Mouse (Mus musculus) telencephalon, adult 2 months (tissue): ENCODE results near the gene Casc3.

Experiments
- DNase-seq: peaks from one replicate; pipeline ENCODE4 v3.0.0-alpha.2; 2011; ENCODE audit warnings: low read depth, low spot score

Casc3 gene

DNA sequence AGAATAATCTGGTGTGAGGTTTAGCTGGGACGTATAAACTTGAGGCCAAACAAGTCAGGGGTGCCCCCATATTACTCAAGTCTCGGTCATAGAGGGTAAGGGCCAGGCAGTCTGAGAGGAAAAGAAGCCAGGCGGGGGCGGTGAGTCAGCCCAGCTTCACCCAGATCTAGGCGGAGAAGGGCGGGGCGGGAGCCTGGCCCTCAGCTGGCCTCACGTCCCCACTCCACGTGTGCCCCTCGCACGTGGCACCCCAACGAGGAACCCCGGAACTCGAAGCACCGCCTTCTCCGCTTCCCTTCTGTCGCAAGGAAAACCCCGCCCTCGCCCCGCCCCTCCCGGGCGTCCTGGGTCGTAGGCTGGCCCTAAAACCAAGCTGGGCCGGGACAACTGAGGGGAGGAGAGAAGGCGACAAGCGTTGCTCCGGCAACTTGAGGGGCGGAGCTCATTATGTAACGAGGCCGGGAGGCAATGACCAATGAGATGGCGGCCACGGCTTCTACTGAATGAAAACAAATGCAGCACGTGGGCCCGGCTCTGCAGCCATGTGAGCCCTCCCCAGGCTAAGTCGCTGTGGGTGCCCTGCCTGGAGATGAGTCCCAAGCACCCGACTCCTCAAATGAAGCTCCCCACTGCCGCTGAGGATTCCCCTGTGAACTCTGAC lies 30.9 kb upstream of the Casc3 start:
- peak; percentile 99 for DNase-seq

DNA sequence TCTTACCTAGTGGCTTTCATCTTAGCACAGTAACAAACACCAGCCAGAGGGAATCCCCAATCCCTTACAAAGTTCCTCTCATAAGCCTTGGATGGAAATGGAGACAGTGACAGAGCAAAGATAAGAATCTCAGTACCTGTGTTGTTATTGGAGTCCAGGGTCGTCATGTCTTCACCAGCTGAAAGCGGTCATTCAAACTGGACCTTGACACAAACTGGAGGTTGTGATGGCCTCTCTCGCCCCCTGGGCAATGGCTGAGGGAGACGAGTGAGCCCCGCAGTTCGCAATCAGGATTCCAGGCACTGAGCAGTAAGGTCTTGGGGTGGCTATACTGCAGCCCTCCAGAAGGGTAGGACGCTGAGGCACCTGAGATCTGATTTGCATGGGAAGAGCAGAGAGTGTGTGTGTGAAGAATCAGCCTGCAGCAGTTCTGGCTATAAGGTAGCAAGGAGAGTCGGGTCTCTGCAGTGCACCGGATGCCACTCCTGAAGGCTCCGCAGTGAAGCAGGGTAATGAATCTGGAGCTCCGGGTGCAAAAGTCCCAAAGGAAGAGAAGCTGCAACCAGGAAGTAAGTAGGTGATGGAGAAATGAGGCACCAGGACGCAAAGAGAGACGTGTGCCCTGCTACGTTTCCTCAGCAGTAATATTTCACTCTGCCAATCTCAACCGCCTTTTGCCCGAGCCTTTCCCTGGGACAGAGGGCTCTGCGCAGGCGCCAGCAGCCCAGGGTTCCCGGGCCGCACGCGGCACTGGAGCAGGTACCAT lies 29.9 kb upstream of the Casc3 start, which contains the start of gene Nr1d1:
Gene Nr1d1, minus strand, starts transcription at position 752 of the 766 bp plus-strand sequence.
- no peak for DNase-seq

DNA sequence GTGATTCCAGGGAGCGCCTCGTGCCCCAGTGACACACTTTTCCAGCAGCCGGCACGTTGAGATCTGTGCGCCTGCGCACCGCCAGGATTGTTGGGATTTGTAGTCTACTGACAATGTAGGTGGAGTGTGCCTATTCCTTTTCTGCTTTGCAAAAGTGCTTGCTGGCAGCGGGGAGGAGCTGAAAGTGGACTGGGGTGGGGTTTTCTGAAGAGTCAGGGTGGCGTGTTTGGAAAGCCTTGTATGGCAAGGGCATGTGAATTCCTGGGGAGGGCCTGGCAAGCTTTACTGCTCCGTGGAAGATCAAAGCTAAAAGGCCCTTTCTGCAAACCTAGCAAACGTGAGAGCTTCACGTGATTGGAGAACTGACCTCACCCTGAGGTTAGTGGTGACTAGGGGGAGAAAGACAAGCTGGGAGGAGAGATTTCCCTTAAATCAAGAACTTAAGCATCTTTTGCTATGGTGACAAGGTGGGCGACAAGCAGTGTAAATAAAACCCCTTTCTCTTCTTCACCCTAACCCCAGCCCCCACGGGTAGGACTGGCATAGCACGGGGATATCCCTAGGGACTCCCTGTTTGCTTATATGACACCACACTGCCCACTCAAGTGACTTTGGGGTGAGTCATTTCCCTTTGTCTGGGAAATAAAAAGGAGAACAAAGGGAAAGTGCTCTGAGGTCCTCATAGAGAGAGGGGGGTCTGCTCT lies 29.2 kb upstream of the Casc3 start:
- DNase-seq: peak; percentile 97

DNA sequence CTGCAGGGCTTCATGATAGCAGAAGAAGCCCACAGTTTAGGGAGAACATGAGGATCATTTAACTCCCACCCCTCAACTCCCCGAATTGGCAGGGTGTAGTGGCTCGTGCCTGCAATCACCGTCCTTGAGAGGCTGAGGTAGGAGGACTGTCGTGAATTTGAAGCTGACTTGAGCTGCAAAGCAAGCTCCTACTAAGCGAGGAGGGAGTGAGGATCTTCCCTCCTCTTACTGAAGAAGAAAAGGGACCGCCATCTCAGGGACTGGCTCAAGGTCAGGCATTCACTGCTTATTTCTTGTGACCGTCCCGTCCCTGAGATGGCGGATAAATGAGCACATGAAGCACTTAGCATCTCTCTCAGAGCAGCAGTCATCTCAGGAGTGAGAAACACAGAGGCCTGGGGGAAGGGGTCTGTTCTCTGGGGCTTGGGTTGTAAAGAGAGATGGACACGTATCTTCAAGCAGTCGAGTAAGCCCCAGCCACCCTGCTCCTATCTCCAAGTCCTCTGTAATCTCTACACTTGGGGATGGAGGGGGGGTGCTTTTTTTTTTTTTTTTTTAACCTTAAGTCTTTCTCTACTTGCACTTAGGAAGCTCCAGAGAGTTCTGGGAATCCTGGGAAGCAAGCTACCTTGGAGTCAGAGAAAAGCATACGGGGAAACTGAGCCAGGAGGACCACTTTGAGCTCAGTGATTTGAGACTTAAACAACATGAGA lies 28.5 kb upstream of the Casc3 start:
- no peak for DNase-seq

DNA sequence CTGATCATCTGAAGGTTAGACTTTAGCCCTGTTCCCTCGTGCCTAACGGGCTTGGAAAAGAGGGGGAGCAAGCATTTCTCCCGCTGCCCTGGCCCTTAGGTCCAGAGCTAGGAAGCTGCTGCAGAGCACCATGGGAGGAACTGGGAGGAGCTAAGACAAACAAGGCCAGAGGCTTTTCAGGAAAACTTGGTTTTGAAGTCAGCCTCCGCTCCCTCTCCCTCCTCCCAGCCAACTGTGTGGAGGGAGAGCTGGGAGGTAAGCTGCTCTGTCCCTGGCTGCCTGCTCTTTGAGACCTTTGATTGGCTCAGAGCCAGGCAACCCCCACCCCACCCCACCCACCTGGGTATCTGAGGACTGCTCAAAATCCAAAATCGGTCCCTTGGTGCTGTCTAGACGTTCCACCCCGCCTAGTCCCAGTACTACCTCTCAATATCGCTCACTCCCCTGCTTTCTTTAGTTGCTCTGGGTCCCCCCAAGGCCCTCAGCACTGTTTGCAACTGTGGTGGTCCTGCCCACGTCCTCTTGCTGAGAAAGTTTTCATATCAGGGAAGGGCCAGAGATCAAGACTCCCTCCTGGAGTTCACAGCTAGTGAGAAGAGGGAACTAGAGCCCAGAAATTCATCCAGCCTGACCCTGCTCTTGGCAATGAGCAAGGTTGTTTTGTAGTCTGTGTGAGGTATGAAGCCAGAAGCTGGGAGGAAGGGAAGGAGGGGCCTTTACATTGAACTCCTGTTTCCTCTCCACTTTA lies 27.7 kb upstream of the Casc3 start:
- DNase-seq: no peak

DNA sequence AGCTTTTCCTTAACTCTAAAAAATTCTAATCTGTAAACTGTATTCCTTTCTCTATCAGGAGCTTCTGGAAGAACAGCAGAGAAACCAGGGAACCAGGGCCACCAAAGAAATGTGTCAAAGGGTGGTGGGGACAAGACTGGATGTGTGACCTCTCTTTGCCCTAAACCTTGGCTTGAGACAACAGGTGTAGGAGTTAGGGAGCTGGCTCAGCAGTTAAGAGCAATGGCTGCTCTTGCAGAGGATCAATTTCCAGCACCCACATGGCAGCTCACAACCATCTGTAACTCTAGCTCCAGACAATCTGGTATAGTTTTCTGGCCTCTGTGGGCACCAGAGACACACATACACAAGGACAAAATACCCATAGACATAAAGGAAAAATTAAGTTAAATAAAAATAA lies 26.8 kb upstream of the Casc3 start:
- DNase-seq: no peak

DNA sequence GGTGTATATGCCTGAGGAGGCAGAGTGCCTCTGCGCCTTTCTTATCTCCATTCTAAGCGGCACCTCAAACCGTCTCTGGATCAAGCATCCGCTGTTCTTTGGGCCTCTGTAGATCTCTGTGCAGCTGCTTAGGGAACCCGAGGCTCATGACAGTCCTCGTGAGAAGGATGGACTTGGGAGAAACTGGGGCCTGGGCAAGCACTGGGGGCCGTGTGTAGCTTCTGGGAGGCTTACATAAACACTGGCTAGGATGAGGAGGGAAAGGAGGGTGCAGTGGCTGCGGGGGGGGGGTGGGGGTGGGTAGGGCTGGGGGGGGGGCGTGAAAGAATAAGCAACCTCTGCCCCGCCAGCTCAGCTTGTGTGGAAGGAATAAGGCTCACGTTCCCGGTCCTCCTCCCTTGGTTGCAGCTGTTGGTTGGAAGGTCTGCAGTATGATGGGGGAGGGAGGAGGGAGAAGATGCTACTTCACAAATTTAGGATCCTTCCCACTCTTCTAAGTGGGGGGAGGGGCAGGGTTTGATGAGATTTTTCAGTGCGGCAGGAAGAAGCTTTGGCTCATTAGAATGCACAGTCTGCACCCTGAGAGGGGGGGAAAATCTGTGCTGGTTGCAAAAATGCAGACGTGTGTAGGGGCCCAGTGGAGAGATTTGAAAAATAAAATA lies 22.7 kb upstream of the Casc3 start:
- peak; percentile 95 for DNase-seq

DNA sequence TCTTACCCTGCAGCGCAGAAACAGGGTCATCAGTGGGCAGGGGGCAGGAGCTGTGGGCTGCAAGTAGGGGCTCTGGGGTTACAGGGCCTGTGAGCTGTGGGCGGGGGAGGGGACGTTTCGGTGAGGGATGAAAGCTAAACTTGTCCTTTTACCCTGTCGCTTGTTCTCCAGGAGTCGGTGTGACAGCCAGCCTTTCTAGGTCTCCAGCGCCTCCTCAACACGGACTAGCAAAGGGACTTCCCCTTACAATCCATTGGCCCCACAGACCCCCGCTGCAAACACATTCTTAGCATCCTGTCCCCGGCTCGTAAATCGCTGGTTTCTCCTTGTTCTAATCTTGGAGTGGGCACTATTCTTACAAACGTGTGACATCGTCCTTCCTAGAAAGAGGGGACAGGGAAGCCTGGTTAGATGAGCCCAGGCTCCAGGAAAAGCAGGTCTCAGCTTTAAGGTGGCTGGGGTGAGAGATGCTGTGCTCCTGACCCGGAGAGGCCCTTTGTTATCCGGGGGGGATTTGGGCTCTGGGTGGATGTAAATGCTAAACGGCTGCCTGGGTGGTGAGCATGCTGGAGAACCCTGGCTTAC lies 22.0 kb upstream of the Casc3 start:
- no peak for DNase-seq

DNA sequence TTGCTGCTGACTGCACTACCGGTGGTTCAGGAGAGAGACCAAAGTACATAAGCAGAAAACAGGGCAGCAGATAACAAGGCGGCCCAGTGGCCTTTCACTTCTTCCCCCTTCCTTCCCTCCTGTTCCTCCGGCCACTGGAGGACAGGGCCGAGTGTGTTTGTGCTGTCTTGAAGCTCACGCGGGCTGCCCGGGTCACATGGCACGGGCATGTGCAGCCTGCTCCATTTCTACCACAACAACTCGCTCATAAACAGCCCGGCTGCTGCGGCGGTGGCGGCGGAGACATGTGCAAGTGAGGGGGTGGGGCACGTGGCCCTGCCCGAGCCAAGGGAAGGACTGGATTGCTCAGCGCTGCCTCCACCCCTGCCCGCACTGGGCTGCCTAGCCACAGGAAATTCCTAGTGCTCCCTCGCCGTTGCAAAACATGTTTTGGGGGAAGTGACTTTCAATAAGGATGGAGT lies 21.4 kb upstream of the Casc3 start:
- DNase-seq: peak; percentile 96

DNA sequence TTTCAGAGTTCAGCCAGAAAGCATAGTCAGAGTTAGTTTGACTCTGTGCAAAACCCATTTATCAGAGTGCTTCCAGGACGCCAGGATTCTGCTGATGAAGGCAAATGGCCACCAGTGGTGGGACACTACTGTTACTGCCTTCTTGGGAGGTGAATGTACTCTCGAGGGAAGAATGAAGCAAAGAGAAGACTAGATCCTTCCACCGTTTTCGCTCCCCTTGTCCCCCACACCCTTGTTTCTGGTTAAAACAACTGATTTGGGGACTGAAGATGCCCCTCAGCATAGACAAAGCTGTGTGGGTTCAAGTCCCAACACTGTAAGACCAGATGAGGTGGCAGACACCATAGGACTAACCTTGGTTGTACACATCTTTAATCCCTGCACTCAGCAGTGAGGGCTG lies 20.6 kb upstream of the Casc3 start:
- no peak for DNase-seq

DNA sequence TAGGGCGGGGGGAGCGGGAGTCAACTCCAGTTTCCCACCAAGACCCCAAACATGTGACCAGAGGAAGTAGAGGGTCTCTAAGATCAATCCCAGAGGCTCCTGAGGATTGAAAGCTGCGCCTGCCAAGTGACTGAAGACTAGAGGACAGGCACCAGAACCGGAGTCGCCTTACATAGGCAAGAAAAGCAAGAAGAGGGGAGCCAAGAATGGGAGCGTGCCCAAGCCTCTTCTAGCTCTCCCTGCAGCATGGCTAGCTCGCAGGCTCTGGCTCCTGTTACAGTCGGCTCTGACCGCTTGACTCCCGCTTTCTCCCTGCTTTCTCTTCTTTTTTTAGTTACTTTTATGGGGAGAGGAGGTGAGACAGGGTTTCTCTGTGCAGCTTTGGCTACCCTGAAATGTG lies 19.5 kb upstream of the Casc3 start:
- no peak for DNase-seq

DNA sequence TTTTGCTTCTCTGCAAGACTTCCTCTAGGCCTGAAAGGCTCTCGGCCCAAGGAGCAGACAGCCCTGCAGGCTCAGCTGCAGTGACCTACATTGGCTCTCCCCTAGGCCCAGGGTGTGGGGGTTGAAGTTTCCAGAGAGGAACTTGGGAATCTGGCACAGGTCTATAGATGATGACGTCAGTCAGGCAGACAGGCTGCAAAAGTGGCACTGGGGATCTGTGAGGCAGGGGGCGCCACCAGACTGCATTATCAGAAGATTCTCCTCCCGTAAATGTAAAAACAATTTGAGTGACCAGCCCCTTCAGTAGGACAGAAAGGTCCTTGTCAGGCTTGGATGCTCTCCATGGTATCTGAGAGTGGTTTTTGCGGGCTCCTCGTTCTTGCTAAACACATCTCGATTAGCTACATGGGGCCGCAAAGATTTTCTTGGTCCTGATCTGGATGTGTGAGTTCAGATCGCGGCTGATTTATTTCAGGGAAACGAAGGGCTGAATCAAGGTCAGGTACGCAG lies 18.9 kb upstream of the Casc3 start:
- DNase-seq: no peak

DNA sequence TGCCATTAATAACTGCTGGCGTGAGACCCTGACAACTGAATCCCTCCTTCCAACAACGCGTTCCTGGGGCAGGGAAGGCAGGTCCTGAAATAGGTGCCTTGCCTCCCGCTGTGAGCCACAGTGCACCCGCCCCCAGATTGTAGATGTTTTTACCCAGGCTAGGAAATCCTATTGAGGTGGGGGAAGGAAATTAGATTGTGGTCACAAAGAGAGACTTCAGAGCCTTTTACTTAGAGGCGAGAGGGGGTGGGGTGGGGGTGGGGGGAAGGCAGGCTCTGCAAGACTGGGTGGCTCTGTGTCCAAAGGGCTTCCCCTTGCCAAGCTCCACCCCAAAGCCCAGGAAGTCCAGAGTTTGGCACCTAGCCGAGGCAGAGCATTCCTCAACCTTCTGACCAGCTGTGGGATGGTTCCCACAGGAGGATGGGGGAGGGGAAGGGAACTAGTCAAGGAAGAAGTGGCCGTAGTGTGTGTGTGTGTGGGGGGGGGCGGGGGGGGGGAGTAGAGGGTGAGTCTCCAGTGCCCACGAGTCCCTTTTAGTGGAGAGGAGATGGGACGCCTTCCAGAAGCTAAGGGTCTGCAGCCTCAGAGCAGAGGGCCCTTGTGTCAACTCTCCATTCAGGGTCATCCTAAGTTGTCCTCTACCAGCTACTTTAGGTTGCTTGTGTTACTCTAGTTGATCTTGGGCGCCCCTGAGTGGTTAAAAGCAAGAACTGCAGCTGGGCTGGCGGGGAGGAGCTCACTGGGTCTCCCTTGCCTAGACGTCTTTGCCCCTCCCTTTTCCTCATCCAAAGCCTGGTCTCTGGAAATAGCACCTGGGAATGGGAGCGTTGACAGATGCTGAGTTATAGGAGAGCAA lies 18.1 kb upstream of the Casc3 start:
- DNase-seq: no peak

DNA sequence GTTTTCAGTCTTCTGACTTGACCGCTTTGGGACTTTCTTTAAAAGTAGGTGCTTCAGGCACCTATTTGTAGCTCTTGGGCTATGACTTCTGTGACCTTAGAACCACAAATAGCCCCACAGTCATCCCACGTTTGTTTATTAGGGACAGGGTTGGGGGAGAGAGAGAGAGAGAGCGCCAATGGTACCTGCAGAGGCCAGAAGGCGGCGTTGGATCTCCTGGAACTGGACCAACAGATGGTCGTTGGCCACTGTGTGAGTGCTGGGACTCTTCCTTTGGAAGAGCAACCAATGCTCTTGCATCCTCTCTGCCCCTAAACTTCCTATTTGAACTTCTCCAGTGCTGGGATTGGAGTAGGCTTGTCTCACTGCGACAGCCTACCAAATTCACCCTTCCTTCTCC lies 17.5 kb upstream of the Casc3 start:
- no peak for DNase-seq

DNA sequence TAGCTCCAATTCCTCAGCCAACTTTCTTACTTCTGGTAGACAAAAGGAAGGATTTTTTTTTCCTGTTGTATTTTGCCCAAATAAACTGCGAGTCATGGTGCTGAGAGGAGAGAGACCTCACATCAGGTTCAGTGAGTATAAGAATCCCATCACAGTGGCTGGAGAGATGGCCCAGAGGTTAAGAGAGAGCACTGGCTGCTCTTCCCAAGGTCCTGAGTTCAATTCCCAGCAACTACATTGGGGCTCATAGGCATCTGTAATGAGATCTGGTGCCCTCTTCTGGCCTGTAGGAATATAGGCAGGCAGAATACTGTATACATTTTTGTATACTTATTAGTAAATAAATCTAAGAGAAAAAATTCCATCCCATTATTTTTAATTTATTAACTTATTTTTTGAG lies 17.0 kb upstream of the Casc3 start:
- no peak for DNase-seq

DNA sequence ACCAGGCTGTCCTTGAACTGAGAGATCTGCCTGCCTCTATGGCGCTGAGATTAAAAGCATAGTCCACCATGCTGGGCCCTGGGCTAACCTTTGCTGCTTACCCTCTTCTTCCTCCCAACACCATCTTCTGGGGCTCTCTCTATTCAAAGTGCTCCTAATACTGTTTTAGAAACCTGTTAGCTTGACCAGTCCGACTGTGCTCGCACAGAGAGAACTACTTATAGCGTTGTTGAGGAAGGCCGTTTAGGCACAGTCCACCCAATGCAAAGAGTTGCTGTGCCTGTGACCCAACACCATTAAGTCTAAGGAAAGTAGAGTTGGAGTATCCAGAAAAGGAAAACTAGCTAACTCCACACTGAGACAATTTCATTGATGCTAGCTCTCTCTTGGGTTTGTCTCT lies 16.6 kb upstream of the Casc3 start:
- DNase-seq: no peak

DNA sequence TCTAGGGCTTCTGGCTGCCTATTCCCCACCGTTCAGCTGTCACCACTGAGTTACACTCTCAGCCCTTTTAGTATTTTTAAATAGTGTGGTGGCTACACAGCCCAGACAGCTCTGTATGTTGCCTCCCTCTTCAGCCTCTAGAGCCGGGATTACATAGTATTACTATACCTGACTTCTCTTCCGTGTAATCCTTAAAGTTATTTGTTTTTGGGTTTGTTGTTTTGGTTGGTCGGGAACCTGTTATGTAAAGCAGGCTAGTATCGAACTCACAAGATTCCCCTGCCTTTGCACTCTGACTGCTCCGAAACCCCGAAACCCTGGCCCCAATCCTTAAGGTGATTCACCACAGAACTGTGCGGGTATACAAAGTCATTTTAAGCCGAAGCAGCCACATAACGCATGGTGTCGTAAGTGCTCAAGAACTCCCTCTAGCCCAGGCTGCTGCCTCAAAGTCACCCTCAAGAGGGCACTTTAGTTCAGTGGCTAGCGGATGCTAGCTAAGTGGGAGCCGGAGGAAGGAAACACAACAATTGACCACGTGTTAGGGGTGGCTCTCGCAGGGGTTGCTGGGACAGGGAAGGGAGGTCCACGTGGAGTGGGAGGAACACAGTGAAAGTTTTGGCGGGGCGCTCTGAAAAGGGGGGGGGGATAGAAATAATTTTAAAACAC lies 16.0 kb upstream of the Casc3 start:
- DNase-seq: peak; percentile 94

DNA sequence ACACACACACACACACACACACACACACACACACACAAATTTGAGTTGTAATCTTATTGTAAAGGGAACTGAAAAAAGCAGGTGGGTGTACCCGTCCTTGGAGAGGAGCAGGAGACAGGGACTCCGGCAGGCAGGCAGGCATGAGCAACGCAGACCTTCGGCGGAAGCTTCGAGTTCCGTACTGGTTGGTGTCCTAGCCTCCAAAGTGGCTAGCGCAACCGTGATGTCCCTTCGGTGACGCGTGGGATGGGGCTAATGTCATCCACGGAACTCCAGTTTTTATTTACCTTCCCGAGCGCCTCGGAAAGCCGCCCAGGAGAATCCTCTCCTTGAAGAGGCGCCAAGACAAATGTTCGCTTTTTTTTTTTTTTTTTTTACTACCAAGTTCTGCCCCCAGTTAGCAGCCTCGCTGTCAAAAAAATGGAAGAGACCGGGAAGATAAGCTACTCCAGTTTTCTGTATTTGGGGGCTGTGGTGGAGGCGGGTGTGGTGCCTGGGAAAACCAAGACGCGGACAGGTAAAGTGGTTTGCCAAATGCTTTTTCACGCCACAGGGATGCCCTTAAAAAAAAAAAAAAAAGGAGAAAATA lies 15.4 kb upstream of the Casc3 start:
- no peak for DNase-seq
